Mouse (Mus musculus): ENCODE results near the gene Ccnl2. TPM values are rescaled to one million over a fixed set of nuclear protein-coding genes. Genes with fewer than 3 reads are reported as not detected.
A peak's percentile ranks its signal among the peaks of the same experiment; 100 is the strongest.

The Ccnl2 gene
- polyA plus RNA-seq, 1 experiment from 2014 or later = 52.5 TPM

- peaks cover 23% of the 10 kb centered on the region for H3K4me1 ChIP-seq (ENCODE audit: insufficient read depth)
- peak overlapping the region; percentile 80 for H3K4me2 ChIP-seq (ENCODE audit: low read depth, low read length)
- TF ChIP-seq CTCF (IDR thresholded peaks at IDR 0.05; ENCODE audit: low read depth) (no peak), EP300 (IDR thresholded peaks at IDR 0.05; ENCODE audit: low read depth) (no peak)
- peak overlapping the region; percentile 91 for H3K27ac ChIP-seq (ENCODE audit: low read depth)
- ATAC-seq (no peak), DNase-seq (no peak)
- no peaks in the 10 kb centered on the region for H3K27me3 ChIP-seq (ENCODE audit: insufficient read depth, low read length)
- H3K36me3 ChIP-seq (replicated peaks; ENCODE audit: insufficient read depth, low read length) = peaks cover 8% of the 10 kb centered on the region; the same call in 1 of the 2 replicates
- H3K9ac ChIP-seq (replicated peaks) = peak overlapping the region; percentile 95
- 48% methylated on average over 10 of the region's 10 CpGs for WGBS (ENCODE audit: insufficient replicate concordance)
- H3K4me3 ChIP-seq (ENCODE audit: low read depth, low read length) = peak overlapping the region; percentile 98
- H3K9me3 ChIP-seq (ENCODE audit: low read length) = no peaks in the 10 kb centered on the region
These were observed 20.0 kb downstream of the Ccnl2 start for GRCm38 (mm10) chr4:155832321-155832720.

GRCm38 (mm10) chr4:155833234-155833633 lies 20.9 kb downstream of the Ccnl2 start:
- no peak overlapping the region for H3K27ac ChIP-seq (ENCODE audit: low read depth)
- no peak overlapping the region for H3K9ac ChIP-seq (replicated peaks)
- H3K4me2 ChIP-seq (ENCODE audit: low read depth, low read length) = no peak overlapping the region
- no peak for TF ChIP-seq CTCF (IDR thresholded peaks at IDR 0.05; ENCODE audit: low read depth)
- no peak for TF ChIP-seq EP300 (IDR thresholded peaks at IDR 0.05; ENCODE audit: low read depth)
- no peaks in the 10 kb centered on the region for H3K27me3 ChIP-seq (ENCODE audit: insufficient read depth, low read length)
- ATAC-seq = no peak
- H3K4me1 ChIP-seq (ENCODE audit: insufficient read depth) = peaks cover 23% of the 10 kb centered on the region
- no peaks in the 10 kb centered on the region for H3K9me3 ChIP-seq (ENCODE audit: low read length)
- no peak for DNase-seq
- WGBS (ENCODE audit: insufficient replicate concordance) = 74% methylated on average over 4 of the region's 4 CpGs
- H3K36me3 ChIP-seq (replicated peaks; ENCODE audit: insufficient read depth, low read length) = peaks cover 8% of the 10 kb centered on the region; the same call in 1 of the 2 replicates
- H3K4me3 ChIP-seq (ENCODE audit: low read depth, low read length) = no peak overlapping the region

GRCm38 (mm10) chr4:155833836-155834235 lies 21.5 kb downstream of the Ccnl2 start:
- WGBS (ENCODE audit: insufficient replicate concordance) = 40% methylated on average over 2 of the region's 2 CpGs
- H3K9me3 ChIP-seq (ENCODE audit: low read length) = no peaks in the 10 kb centered on the region
- peak; percentile 31 for ATAC-seq
- H3K4me3 ChIP-seq (ENCODE audit: low read depth, low read length) = no peak overlapping the region
- no peaks in the 10 kb centered on the region for H3K27me3 ChIP-seq (ENCODE audit: insufficient read depth, low read length)
- H3K4me2 ChIP-seq (ENCODE audit: low read depth, low read length) = no peak overlapping the region
- H3K27ac ChIP-seq (ENCODE audit: low read depth) = 0 out of 2 replicates have a peak overlapping the region, but pooled peaks have one; percentile 22
- DNase-seq = peak; percentile 78
- peaks cover 8% of the 10 kb centered on the region; the same call in 1 of the 2 replicates for H3K36me3 ChIP-seq (replicated peaks; ENCODE audit: insufficient read depth, low read length)
- peaks cover 23% of the 10 kb centered on the region for H3K4me1 ChIP-seq (ENCODE audit: insufficient read depth)
- H3K9ac ChIP-seq (replicated peaks) = no peak overlapping the region
- peak; percentile 87 for TF ChIP-seq CTCF (IDR thresholded peaks at IDR 0.05; ENCODE audit: low read depth)
- no peak for TF ChIP-seq EP300 (IDR thresholded peaks at IDR 0.05; ENCODE audit: low read depth)

GRCm38 (mm10) chr4:155837404-155838010 lies 25.2 kb downstream of the Ccnl2 start:
- no peaks in the 10 kb centered on the region for H3K9me3 ChIP-seq (ENCODE audit: low read length)
- TF ChIP-seq CTCF (IDR thresholded peaks at IDR 0.05; ENCODE audit: low read depth) = no peak
- no peak for TF ChIP-seq EP300 (IDR thresholded peaks at IDR 0.05; ENCODE audit: low read depth)
- H3K4me3 ChIP-seq (ENCODE audit: low read depth, low read length) = no peak overlapping the region
- 43% methylated on average over 11 of the region's 11 CpGs for WGBS (ENCODE audit: insufficient replicate concordance)
- H3K4me2 ChIP-seq (ENCODE audit: low read depth, low read length) = no peak overlapping the region
- no peak overlapping the region for H3K9ac ChIP-seq (replicated peaks)
- no peak overlapping the region for H3K27ac ChIP-seq (ENCODE audit: low read depth)
- peaks cover 4% of the 10 kb centered on the region; the same call in 1 of the 2 replicates for H3K27me3 ChIP-seq (ENCODE audit: insufficient read depth, low read length)
- DNase-seq (peak; percentile 34), ATAC-seq (no peak)
- H3K36me3 ChIP-seq (replicated peaks; ENCODE audit: insufficient read depth, low read length) = peaks cover 7% of the 10 kb centered on the region; the same call in 1 of the 2 replicates
- peaks cover 28% of the 10 kb centered on the region for H3K4me1 ChIP-seq (ENCODE audit: insufficient read depth)

- no peaks in the 10 kb centered on the region for H3K36me3 ChIP-seq (replicated peaks; ENCODE audit: insufficient read depth, low read length)
- ATAC-seq (no peak), DNase-seq (no peak)
- H3K4me2 ChIP-seq (ENCODE audit: low read depth, low read length) = no peak overlapping the region
- H3K27ac ChIP-seq (ENCODE audit: low read depth) = peak overlapping the region; percentile 51; the same call in 1 of the 2 replicates
- H3K4me3 ChIP-seq (ENCODE audit: low read depth, low read length) = no peak overlapping the region
- 58% methylated on average over 8 of the region's 8 CpGs for WGBS (ENCODE audit: insufficient replicate concordance)
- peaks cover 4% of the 10 kb centered on the region; the same call in 1 of the 2 replicates for H3K27me3 ChIP-seq (ENCODE audit: insufficient read depth, low read length)
- TF ChIP-seq EP300 (IDR thresholded peaks at IDR 0.05; ENCODE audit: low read depth) (no peak), CTCF (IDR thresholded peaks at IDR 0.05; ENCODE audit: low read depth) (no peak)
- H3K9ac ChIP-seq (replicated peaks) = no peak overlapping the region; the same call in 1 of the 2 replicates
- H3K4me1 ChIP-seq (ENCODE audit: insufficient read depth) = peaks cover 18% of the 10 kb centered on the region
- no peaks in the 10 kb centered on the region for H3K9me3 ChIP-seq (ENCODE audit: low read length)
These were observed 26.2 kb downstream of the Ccnl2 start for GRCm38 (mm10) chr4:155838187-155839153.

- DNase-seq = peak; percentile 61
- peak; percentile 62 for ATAC-seq
- H3K4me1 ChIP-seq (ENCODE audit: insufficient read depth) = peaks cover 15% of the 10 kb centered on the region
- WGBS (ENCODE audit: insufficient replicate concordance) = 30% methylated on average over 16 of the region's 16 CpGs
- H3K4me3 ChIP-seq (ENCODE audit: low read depth, low read length) = peak within 1 kb of the TSS; percentile 53
- peak within 1 kb of the TSS; percentile 52; the same call in 1 of the 2 replicates for H3K9ac ChIP-seq (replicated peaks)
- peak within 1 kb of the TSS; percentile 87 for H3K4me2 ChIP-seq (ENCODE audit: low read depth, low read length)
- no peaks in the 10 kb centered on the region for H3K9me3 ChIP-seq (ENCODE audit: low read length)
- no peak for TF ChIP-seq CTCF (IDR thresholded peaks at IDR 0.05; ENCODE audit: low read depth)
- TF ChIP-seq EP300 (IDR thresholded peaks at IDR 0.05; ENCODE audit: low read depth) = no peak
- H3K27ac ChIP-seq (ENCODE audit: low read depth) = peak within 1 kb of the TSS; percentile 58; the same call in 1 of the 2 replicates
- H3K27me3 ChIP-seq (ENCODE audit: insufficient read depth, low read length) = peaks cover 4% of the 10 kb centered on the region; the same call in 1 of the 2 replicates
- no peaks in the 10 kb centered on the region for H3K36me3 ChIP-seq (replicated peaks; ENCODE audit: insufficient read depth, low read length)
These were observed 27.2 kb downstream of the Ccnl2 start, which contains the start of gene Mxra8 for GRCm38 (mm10) chr4:155839483-155839910. Mxra8 (plus strand) TSS chr4:155839680.
